ENCODE assay signal across 8 mouse cellular contexts in genomic region chr1:162184003-162184748, GRCm38 (mm10).
A peak's percentile ranks its signal among the peaks of the same experiment; 100 is the strongest.
DNase-seq lines count a peak whose midpoint lies in the region; ATAC-seq lines count a peak whose summit lies in the region.

No protein-coding gene starts in this region.

- H3K4me1 ChIP-seq in embryonic facial prominence, embryonic 15.5 days: peaks cover 65% of the 10 kb centered on the region
- H3K4me1 ChIP-seq in heart, embryonic 16.5 days (ENCODE audit: control insufficient read depth, insufficient read depth, low read length): peaks cover 43% of the 10 kb centered on the region
- H3K4me1 ChIP-seq in stomach, embryonic 14.5 days (ENCODE audit: control insufficient read depth, insufficient read depth, low read length): peaks cover 50% of the 10 kb centered on the region

- no peaks in the 10 kb centered on the region for H3K27me3 ChIP-seq in embryonic facial prominence, embryonic 15.5 days
- no peaks in the 10 kb centered on the region for H3K27me3 ChIP-seq in heart, embryonic 16.5 days (ENCODE audit: control insufficient read depth, insufficient read depth, low read length)
- H3K27me3 ChIP-seq in stomach, embryonic 14.5 days (ENCODE audit: control insufficient read depth, insufficient read depth, low read length): no peaks in the 10 kb centered on the region

- H3K27ac ChIP-seq in embryonic facial prominence, embryonic 15.5 days (replicated peaks): peak overlapping the region; percentile 88
- H3K27ac ChIP-seq in heart, embryonic 16.5 days (ENCODE audit: low read length): peak overlapping the region; percentile 77
- H3K27ac ChIP-seq in stomach, embryonic 14.5 days (ENCODE audit: low read length): peak overlapping the region; percentile 85

- H3K9ac ChIP-seq in embryonic facial prominence, embryonic 15.5 days: peak overlapping the region; percentile 6; the same call in 1 of the 2 replicates
- peak overlapping the region; percentile 25; the same call in 1 of the 2 replicates for H3K9ac ChIP-seq in heart, embryonic 16.5 days (ENCODE audit: low read length)
- H3K9ac ChIP-seq in stomach, embryonic 14.5 days (replicated peaks; ENCODE audit: low read depth, low read length): no peak overlapping the region

- peak; percentile 61 for ATAC-seq in embryonic facial prominence, embryonic 15.5 days (ENCODE audit: insufficient number of reproducible peaks, low FRiP score, low TSS enrichment, low read depth)
- peak; percentile 84 for ATAC-seq in heart, embryonic 16.5 days (replicated peaks; ENCODE audit: extremely low read depth, insufficient read depth, low FRiP score)
- 0 out of 2 replicates have a peak, but pooled peaks have one; percentile 36 for ATAC-seq in stomach, embryonic 14.5 days (ENCODE audit: insufficient number of reproducible peaks, insufficient read depth, low FRiP score, low read depth)

- no peaks in the 10 kb centered on the region for H3K9me3 ChIP-seq in embryonic facial prominence, embryonic 15.5 days (replicated peaks)
- H3K9me3 ChIP-seq in heart, embryonic 16.5 days (replicated peaks; ENCODE audit: control insufficient read depth, low read length): no peaks in the 10 kb centered on the region
- no peaks in the 10 kb centered on the region for H3K9me3 ChIP-seq in stomach, embryonic 14.5 days (ENCODE audit: control insufficient read depth, low read depth, low read length)

- WGBS in embryonic facial prominence, embryonic 15.5 days: 22% methylated on average over 14 of the region's 14 CpGs
- WGBS in heart, embryonic 16.5 days: 31% methylated on average over 14 of the region's 14 CpGs
- WGBS in stomach, embryonic 14.5 days: 41% methylated on average over 14 of the region's 14 CpGs

- no peak overlapping the region for H3K4me3 ChIP-seq in embryonic facial prominence, embryonic 15.5 days (replicated peaks)
- H3K4me3 ChIP-seq in heart, embryonic 16.5 days (ENCODE audit: low read length): no peak overlapping the region
- H3K4me3 ChIP-seq in stomach, embryonic 14.5 days (ENCODE audit: low read depth, low read length): no peak overlapping the region

- no peak overlapping the region for H3K4me2 ChIP-seq in embryonic facial prominence, embryonic 15.5 days (replicated peaks)
- H3K4me2 ChIP-seq in heart, embryonic 16.5 days (ENCODE audit: low read depth, low read length): 0 out of 2 replicates have a peak overlapping the region, but pooled peaks have one; percentile 10
- no peak overlapping the region for H3K4me2 ChIP-seq in stomach, embryonic 14.5 days (replicated peaks; ENCODE audit: low read depth, low read length)

- peak; percentile 28 for DNase-seq in right cerebral cortex, postnatal 14 days
- no peak for DNase-seq in right cerebral cortex, postnatal 25 days
- peak; percentile 60 for DNase-seq in kidney, postnatal 14 days
- DNase-seq in right cerebral cortex, postnatal 36 days (ENCODE audit: low spot score in 2 of 2): no peak
- no peak for DNase-seq in right cerebral cortex, postnatal 10 days (ENCODE audit: low spot score in 2 of 2)

- no peaks in the 10 kb centered on the region for H3K36me3 ChIP-seq in embryonic facial prominence, embryonic 15.5 days
- no peaks in the 10 kb centered on the region for H3K36me3 ChIP-seq in heart, embryonic 16.5 days (ENCODE audit: control insufficient read depth, insufficient read depth)
- H3K36me3 ChIP-seq in stomach, embryonic 14.5 days (ENCODE audit: control insufficient read depth, insufficient read depth, low read length): no peaks in the 10 kb centered on the region

Comparison
In these comparisons a context has a peak if more than half of its experiments do, and no peak if none do; other contexts are left out.
1. DNase-seq: peak in right cerebral cortex, postnatal 14 days (single experiment) and kidney, postnatal 14 days (single experiment); none in right cerebral cortex, postnatal 25 days (single experiment), right cerebral cortex, postnatal 36 days (0 of 2) and right cerebral cortex, postnatal 10 days (0 of 2).
2. Peak in every context shown above with its lines, with median percentiles within 50 percentile points of each other: ATAC-seq and H3K27ac ChIP-seq.